Mouse (Mus musculus) intestine, embryonic 15.5 days (tissue): ENCODE results near the gene Olfr545. TPM values are rescaled to one million over a fixed set of nuclear protein-coding genes. Genes with fewer than 3 reads are reported as not detected.

Experiments
- ATAC-seq: fragments of 200-750 bp; cut with Nextera tagmentation; 2 replicates; pipeline ENCODE4 v1.8.0; 2017; ENCODE audit warnings: moderate TSS enrichment, moderate library complexity
- H3K27ac ChIP-seq: fragments of 300-500 bp; sonication (generic); 2 replicates; pipeline ENCODE4 v1.5.1; 2015; ENCODE audit warnings: mild to moderate bottlenecking, inconsistent platforms
- H3K27me3 ChIP-seq: fragments of 300-500 bp; sonication (generic); replicated peaks from 2 replicates; pipeline ENCODE4 v1.6.1; 2015; ENCODE audit warnings: inconsistent platforms
- H3K36me3 ChIP-seq: fragments of 300-500 bp; sonication (generic); 2 replicates; pipeline ENCODE4 v1.6.1; 2015; ENCODE audit warnings: inconsistent platforms
- H3K4me1 ChIP-seq: fragments of 300-500 bp; sonication (generic); replicated peaks from 2 replicates; pipeline ENCODE4 v1.6.1; 2015; ENCODE audit warnings: inconsistent platforms
- H3K4me2 ChIP-seq: fragments of 300-500 bp; sonication (generic); replicated peaks from 2 replicates; pipeline ENCODE4 v1.6.1; 2015; ENCODE audit warnings: mild to moderate bottlenecking, inconsistent platforms
- H3K4me3 ChIP-seq: fragments of 300-500 bp; sonication (generic); replicated peaks from 2 replicates; pipeline ENCODE4 v1.5.1; 2015; ENCODE audit warnings: inconsistent platforms
- H3K9ac ChIP-seq: fragments of 300-500 bp; sonication (generic); 2 replicates; pipeline ENCODE4 v1.6.1; 2015; ENCODE audit warnings: inconsistent platforms
- H3K9me3 ChIP-seq: fragments of 300-500 bp; sonication (generic); 2 replicates; pipeline ENCODE4 v1.6.1; 2016; ENCODE audit warnings: inconsistent platforms
- WGBS: fragments of 180-500 bp; shearing (Covaris S2); methylation state at CpG from one replicate; pipeline ENCODE4 v1.1.7; 2015; 5-methylcytosine and 5-hydroxymethylcytosine counted together
- polyA plus RNA-seq: library from polyadenylated mRNA; unstranded; fragments of >200 nt; fragmentation: Nextera tagmentation; extraction: Ambion mirVana; gene quantifications from 2 replicates; pipeline ENCODE4 v1.2.1, GENCODE M21; 2015

Olfr545 gene
- polyA plus RNA-seq, 1 experiment from 2014 or later, result 0.05 TPM

DNA sequence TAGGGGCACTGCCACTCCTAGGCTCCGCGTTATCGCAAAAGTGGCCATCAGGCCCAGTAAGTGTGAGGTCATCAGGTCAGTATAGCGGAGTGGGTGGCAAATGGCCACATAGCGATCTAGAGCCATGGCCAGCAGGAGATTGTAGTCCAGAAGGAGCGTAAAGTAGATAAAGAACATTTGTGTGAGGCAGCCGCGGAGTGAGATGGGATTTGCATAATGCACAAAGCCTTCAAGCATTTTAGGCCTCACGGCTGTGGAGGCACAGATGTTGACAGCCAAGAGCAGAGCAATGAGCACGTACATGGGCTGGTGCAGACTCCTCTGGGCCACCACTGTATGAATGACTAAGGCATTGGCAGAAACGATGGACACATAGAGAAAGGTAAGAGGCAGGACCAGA lies 22.0 kb downstream of the Olfr545 start:
- Histone ChIP-seq H3K9ac (no peak overlapping the region), H3K27ac (no peak overlapping the region), H3K9me3 (no peaks in the 10 kb centered on the region), H3K27me3 (no peaks in the 10 kb centered on the region), H3K36me3 (no peaks in the 10 kb centered on the region), H3K4me3 (no peak overlapping the region), H3K4me1 (no peaks in the 10 kb centered on the region), H3K4me2 (no peak overlapping the region)
- 84% methylated on average over 11 of the region's 11 CpGs for WGBS
- ATAC-seq, result no peak

DNA sequence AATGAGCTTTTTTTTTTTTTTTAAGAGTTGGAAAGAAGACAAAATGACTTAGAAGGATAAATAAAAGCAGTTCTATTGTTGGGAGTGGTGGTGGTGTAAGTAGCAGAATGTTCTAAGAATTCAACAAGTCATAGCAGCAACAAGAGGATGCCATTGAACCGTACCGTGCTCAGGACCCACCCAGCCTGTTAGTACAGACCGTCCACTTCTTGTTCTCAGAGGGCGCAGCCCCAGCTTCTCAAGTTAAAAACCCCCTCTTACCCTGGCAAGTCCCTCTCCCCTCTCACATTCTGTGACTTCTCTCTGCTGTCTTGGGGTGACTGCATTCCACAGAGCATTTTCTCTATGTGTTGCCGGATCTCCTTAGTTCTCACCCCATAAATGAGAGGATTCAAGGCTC lies 22.8 kb downstream of the Olfr545 start:
- no peak overlapping the region for H3K4me3 ChIP-seq
- H3K36me3 ChIP-seq, result no peaks in the 10 kb centered on the region
- WGBS, result 98% methylated on average over 5 of the region's 5 CpGs

DNA sequence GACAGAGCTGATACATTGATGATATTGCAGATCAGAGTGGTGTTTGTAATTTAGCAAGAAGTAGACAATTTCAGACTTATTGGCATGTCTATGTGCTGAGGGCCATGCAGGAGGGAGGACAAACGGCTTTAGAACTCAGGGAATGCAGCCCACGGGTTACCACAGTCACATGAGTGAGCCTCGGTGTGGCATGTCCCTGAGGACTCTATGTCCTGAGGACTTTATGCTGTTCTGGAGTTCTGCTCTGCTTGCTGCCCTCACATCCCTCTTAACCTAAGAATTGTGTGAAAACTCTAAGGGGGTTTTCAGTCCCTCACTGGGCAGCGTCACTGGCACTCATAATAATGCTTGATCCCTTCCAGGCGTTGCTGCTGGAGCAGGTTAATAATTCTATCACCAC lies 26.7 kb downstream of the Olfr545 start:
- Histone ChIP-seq H3K4me1 (no peaks in the 10 kb centered on the region), H3K4me3 (no peak overlapping the region), H3K9ac (no peak overlapping the region), H3K4me2 (no peak overlapping the region), H3K27ac (no peak overlapping the region), H3K36me3 (peaks cover 7% of the 10 kb centered on the region), H3K27me3 (no peaks in the 10 kb centered on the region), H3K9me3 (no peaks in the 10 kb centered on the region)
- ATAC-seq, result no peak
- 46% methylated on average over 5 of the region's 5 CpGs for WGBS

More for the DNA sequence above, 22.8 kb downstream of the Olfr545 start:
- Histone ChIP-seq H3K4me1 (no peaks in the 10 kb centered on the region), H3K27ac (no peak overlapping the region), H3K9me3 (no peaks in the 10 kb centered on the region), H3K27me3 (no peaks in the 10 kb centered on the region), H3K4me2 (no peak overlapping the region), H3K9ac (no peak overlapping the region)
- ATAC-seq, result no peak

DNA sequence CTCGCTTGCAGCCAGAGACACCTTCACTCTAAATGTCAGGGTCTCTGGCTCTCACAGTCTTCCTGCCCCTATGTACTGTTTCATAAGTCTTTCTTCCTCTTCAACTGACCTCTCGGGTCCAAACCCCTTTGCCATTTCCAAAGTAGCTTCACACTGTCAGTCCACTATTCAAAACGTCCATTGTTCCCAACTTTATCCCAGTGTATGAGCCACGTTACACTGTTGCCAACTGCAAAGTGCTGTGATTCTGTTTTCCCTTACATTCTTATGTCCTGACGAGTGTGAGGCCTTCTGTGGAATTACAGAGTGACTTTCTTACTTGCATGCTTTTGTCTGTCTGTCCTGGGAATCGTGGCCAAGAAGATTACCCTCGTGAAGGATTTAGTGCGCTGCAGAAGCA lies 31.8 kb downstream of the Olfr545 start:
- H3K27me3 ChIP-seq, result no peaks in the 10 kb centered on the region
- no peaks in the 10 kb centered on the region for H3K9me3 ChIP-seq
- no peaks in the 10 kb centered on the region for H3K4me1 ChIP-seq
- WGBS, result 90% methylated on average over 8 of the region's 8 CpGs
- H3K9ac ChIP-seq, result no peak overlapping the region
- H3K27ac ChIP-seq, result no peak overlapping the region
- no peak for ATAC-seq
- no peak overlapping the region for H3K4me2 ChIP-seq
- peaks cover 34% of the 10 kb centered on the region for H3K36me3 ChIP-seq
- H3K4me3 ChIP-seq, result no peak overlapping the region

DNA sequence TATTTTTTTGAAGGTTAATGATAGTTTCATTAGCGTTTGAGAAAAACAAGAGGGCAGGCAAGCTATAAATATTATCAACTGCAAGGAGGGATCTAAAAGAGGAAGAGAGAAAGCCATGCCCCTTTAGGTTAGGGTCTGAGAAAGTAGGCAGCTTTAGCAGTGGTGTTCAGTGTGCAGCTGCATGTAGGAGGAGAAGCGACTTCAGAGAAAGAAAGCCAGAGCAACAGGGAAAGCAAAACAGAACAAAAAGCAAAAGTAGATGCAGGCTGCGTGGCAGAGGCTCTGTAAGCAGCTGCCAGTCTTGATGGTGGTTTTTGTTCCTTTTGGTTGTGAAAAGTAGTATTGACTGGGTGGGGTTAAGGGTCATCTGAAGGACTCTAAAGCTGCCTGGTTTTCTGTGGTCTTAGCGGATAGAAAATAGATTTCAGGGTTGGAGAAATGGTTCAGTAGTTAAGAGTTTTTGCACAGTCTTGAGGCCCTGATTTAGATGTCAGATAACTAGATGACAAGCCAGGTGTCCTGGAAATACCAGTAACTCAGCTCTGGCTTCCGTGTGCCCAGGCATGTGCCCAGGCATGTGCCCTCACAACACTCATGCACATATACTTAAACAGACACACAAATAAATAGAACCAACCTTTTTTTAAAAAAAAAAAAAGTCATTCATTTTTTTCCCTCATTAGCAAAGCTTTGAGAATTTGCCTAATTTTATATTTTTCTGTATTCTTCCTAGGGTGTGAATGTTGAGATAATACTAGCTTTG lies 40.6 kb downstream of the Olfr545 start:
- Histone ChIP-seq H3K27me3 (no peaks in the 10 kb centered on the region), H3K9me3 (no peaks in the 10 kb centered on the region), H3K36me3 (peaks cover 37% of the 10 kb centered on the region), H3K4me2 (no peak overlapping the region), H3K4me3 (no peak overlapping the region), H3K9ac (no peak overlapping the region), H3K27ac (no peak overlapping the region), H3K4me1 (no peaks in the 10 kb centered on the region)
- 89% methylated on average over 5 of the region's 5 CpGs for WGBS
- ATAC-seq, result no peak

DNA sequence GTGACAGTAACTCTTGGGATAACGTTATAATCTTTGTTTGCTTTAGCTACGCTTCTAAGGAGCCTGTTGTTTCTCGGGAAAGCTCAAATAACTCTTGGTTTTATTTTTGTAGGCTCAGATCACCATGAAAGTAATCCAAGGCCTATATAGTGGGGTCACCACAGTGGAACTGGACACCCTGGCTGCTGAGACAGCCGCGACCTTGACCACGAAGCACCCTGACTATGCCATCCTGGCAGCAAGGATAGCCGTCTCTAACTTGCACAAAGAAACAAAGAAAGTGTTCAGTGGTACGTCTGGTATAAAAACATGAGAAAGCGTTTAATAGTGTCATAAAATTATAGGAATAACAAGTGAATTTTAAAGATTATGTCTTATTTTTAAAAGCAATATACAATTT lies 52.9 kb downstream of the Olfr545 start:
- no peaks in the 10 kb centered on the region for H3K9me3 ChIP-seq
- H3K4me1 ChIP-seq, result 0 out of 2 replicates have a peak, but pooled peaks cover 11% of the 10 kb centered on the region
- H3K4me2 ChIP-seq, result no peak overlapping the region
- WGBS, result 90% methylated on average over 9 of the region's 9 CpGs
- H3K4me3 ChIP-seq, result no peak overlapping the region
- no peak for ATAC-seq
- H3K9ac ChIP-seq, result no peak overlapping the region
- H3K27ac ChIP-seq, result no peak overlapping the region
- H3K36me3 ChIP-seq, result peaks cover 13% of the 10 kb centered on the region
- H3K27me3 ChIP-seq, result no peaks in the 10 kb centered on the region

DNA sequence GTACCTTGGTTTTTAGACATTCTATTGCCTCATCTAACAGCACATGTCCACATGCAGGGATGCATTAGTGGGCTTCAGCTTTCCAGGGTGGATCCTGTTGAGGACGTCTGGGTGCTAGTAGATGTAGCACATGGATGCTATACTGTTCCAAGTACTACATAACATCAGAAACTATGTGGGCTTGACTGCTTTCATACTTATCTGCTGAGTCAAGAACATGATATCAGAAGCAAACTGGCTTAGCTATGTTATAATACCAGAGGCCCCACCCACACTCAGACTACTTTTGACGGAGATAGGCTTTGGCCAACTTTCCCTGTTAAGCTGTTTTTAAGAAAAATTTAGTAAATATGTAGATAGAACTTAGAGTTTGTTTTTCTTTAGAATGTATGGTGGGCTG lies 55.1 kb downstream of the Olfr545 start:
- WGBS, result 69% methylated on average over 2 of the region's 2 CpGs
- H3K27me3 ChIP-seq, result no peaks in the 10 kb centered on the region
- H3K9me3 ChIP-seq, result no peaks in the 10 kb centered on the region
- H3K4me1 ChIP-seq, result 0 out of 2 replicates have a peak, but pooled peaks cover 11% of the 10 kb centered on the region
- H3K9ac ChIP-seq, result no peak overlapping the region
- H3K36me3 ChIP-seq, result peaks cover 10% of the 10 kb centered on the region
- H3K27ac ChIP-seq, result no peak overlapping the region
- no peak overlapping the region for H3K4me2 ChIP-seq
- ATAC-seq, result no peak
- H3K4me3 ChIP-seq, result no peak overlapping the region

DNA sequence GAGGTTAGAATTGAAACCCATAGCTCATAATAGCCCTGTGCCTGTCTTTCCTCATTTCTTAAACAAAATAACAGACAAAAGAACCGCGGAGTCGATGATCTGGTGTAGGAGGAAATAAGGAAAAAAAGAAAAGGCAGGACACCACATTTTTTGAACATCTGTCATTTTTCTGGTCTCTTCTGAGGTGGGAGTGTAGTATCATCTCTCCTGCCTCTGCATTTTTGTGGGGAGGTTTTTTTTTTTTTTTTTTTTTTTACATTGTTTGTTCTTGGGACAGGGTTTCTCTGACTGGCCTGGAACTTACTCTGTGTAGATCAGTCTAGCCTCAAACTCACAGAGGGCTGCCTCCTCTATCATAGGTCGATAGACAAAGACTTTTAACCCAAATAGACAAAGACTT lies 56.9 kb downstream of the Olfr545 start:
- Histone ChIP-seq H3K36me3 (peaks cover 7% of the 10 kb centered on the region; the same call in 1 of the 2 replicates), H3K4me2 (peak overlapping the region; percentile 59), H3K9ac (peak overlapping the region; percentile 78), H3K4me1 (0 out of 2 replicates have a peak, but pooled peaks cover 11% of the 10 kb centered on the region), H3K4me3 (peak overlapping the region; percentile 79), H3K27ac (peak overlapping the region; percentile 89), H3K9me3 (no peaks in the 10 kb centered on the region), H3K27me3 (no peaks in the 10 kb centered on the region)
- under 1% methylated on average over 4 of the region's 4 CpGs for WGBS
- peak; percentile 13; the same call in 1 of the 2 replicates for ATAC-seq

DNA sequence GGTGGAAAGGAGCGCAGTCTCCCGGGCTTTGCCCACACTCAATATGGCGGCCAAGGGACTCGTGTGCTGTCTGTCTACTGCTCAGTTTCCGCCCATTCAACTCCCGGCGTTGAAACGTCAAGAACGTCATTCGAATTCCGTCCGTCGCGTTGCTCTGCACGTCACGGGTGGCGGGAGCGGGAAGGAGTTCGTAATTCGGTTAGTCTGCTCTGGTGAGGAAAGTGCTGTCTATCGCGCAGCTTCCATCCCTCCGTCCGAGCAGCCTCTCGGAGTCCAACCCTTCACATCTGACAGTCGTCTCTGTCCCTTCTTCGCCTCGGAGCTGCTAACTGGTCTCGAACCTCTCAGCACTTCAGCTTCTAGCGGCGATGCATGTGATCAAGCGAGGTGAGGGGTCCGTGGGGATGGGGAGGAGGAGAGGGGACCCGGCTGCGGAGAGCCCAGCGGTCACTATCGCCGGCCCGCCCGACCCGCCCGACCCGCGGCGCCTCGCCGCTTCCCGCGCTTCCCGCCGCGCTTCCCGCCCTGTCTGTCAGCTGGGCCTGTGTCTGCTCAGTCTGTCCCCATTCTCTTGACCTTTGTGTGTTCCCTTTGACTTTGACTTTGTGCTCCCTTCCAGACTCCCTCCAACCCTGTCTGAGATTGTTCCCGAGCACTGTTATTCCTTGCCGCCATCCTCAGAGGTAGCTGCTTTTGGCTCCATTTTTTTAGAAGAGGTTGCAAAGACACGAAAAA lies 57.5 kb downstream of the Olfr545 start, which contains the start of gene Rrm1:
Rrm1 (plus strand) TSS at position 39 of the 735 bp plus-strand sequence.
- Histone ChIP-seq H3K4me1 (0 out of 2 replicates have a peak, but pooled peaks cover 11% of the 10 kb centered on the region), H3K4me2 (peak within 1 kb of the TSS; percentile 59), H3K27me3 (no peaks in the 10 kb centered on the region), H3K36me3 (peaks cover 7% of the 10 kb centered on the region; the same call in 1 of the 2 replicates), H3K9ac (peak within 1 kb of the TSS; percentile 78), H3K27ac (peak within 1 kb of the TSS; percentile 89), H3K9me3 (no peaks in the 10 kb centered on the region), H3K4me3 (peak within 1 kb of the TSS; percentile 79)
- peak; percentile 98 for ATAC-seq
- under 1% methylated on average over 56 of the region's 56 CpGs for WGBS

Other genes starting within 250 kb of the Olfr545 start
- gene Rhog, start 243.5 kb downstream of the Olfr545 start, polyA plus RNA-seq, result 60.2 and 62.1 TPM in 2 replicates
- 20.1 TPM in 2 replicates for gene Stim1, start 231.8 kb downstream of the Olfr545 start, polyA plus RNA-seq
- gene Rrm1, start 57.9 kb downstream of the Olfr545 start, polyA plus RNA-seq, result 127 and 138 TPM in 2 replicates
- gene Olfr543, start 17.9 kb downstream of the Olfr545 start, polyA plus RNA-seq, result 0.13 and 0.19 TPM in 2 replicates
- gene Olfr544, start 11.3 kb downstream of the Olfr545 start, polyA plus RNA-seq, result 0.06 TPM in 1 of 2 replicates, not detected in the other
- not detected in 2 replicates for gene Olfr547, start 35.2 kb upstream of the Olfr545 start, polyA plus RNA-seq
- gene Olfr548-ps1, start 41.3 kb upstream of the Olfr545 start, polyA plus RNA-seq, result not detected in 2 replicates
- not detected in 2 replicates for gene Olfr549, start 50.3 kb upstream of the Olfr545 start, polyA plus RNA-seq
- gene Trim21, start 65.9 kb upstream of the Olfr545 start, polyA plus RNA-seq, result 0.56 and 1.2 TPM in 2 replicates
- gene Olfr550, start 71.9 kb upstream of the Olfr545 start, polyA plus RNA-seq, result not detected in 2 replicates
- gene Olfr551, start 92.3 kb upstream of the Olfr545 start, polyA plus RNA-seq, result not detected in 2 replicates
- not detected in 2 replicates for gene Olfr552, start 98.2 kb upstream of the Olfr545 start, polyA plus RNA-seq
- gene Olfr553, start 118.6 kb upstream of the Olfr545 start, polyA plus RNA-seq, result not detected in 2 replicates
- not detected in 2 replicates for gene Olfr554, start 138.9 kb upstream of the Olfr545 start, polyA plus RNA-seq
- not detected in 2 replicates for gene Olfr555, start 159.2 kb upstream of the Olfr545 start, polyA plus RNA-seq
- gene Olfr556, start 165.3 kb upstream of the Olfr545 start, polyA plus RNA-seq, result not detected in 2 replicates
- 11.0 and 11.6 TPM in 2 replicates for gene Trim68, start 187.8 kb upstream of the Olfr545 start, polyA plus RNA-seq
- not detected in 2 replicates for gene Olfr557, start 196.3 kb upstream of the Olfr545 start, polyA plus RNA-seq
- 0.20 and 0.28 TPM in 2 replicates for gene Olfr558, start 202.6 kb upstream of the Olfr545 start, polyA plus RNA-seq
- not detected in 2 replicates for gene Olfr33, start 219.5 kb upstream of the Olfr545 start, polyA plus RNA-seq
- not detected in 2 replicates for gene Olfr559, start 227.9 kb upstream of the Olfr545 start, polyA plus RNA-seq